Mouse (Mus musculus) embryonic fibroblast, embryonic 13.5 days (primary cell): ENCODE results near the gene Foxn3. TPM values are rescaled to one million over a fixed set of nuclear protein-coding genes. Genes with fewer than 3 reads are reported as not detected.

ENCODE experiments used
- H3K27ac ChIP-seq: 2 replicates; pipeline ENCODE4 v1.5.1; 2012; ENCODE audit warnings: low read length, control low read depth, inconsistent platforms; ENCODE audit not compliant: insufficient read depth
- H3K4me1 ChIP-seq: 2 replicates; pipeline ENCODE4 v1.6.1; 2011; ENCODE audit warnings: low read length; ENCODE audit not compliant: control insufficient read depth, insufficient read depth
- H3K4me3 ChIP-seq: 2 replicates; pipeline ENCODE4 v1.5.1; 2011; ENCODE audit warnings: mild to moderate bottlenecking, control low read depth, low read length; ENCODE audit not compliant: insufficient read depth
- CTCF ChIP-seq: IDR thresholded peaks from 2 replicates; pipeline ENCODE4 v1.5.1; 2011; ENCODE audit warnings: mild to moderate bottlenecking, control low read depth, low read length, moderate library complexity, borderline replicate concordance; ENCODE audit not compliant: insufficient read depth
- POLR2A ChIP-seq: IDR thresholded peaks from 2 replicates; pipeline ENCODE4 v1.6.1; 2011; ENCODE audit warnings: low read depth, mild to moderate bottlenecking, control low read depth, low read length, moderate library complexity
- polyA plus RNA-seq: library from polyadenylated mRNA; stranded (reverse); fragments of >200 nt; gene quantifications from 2 replicates; pipeline ENCODE4 v1.2.4, GENCODE M21; 2011; ENCODE audit warnings: low read depth; ENCODE audit not compliant: missing spikeins, insufficient read length

Foxn3 gene
- polyA plus RNA-seq, 1 experiment: 59.0 TPM

DNA sequence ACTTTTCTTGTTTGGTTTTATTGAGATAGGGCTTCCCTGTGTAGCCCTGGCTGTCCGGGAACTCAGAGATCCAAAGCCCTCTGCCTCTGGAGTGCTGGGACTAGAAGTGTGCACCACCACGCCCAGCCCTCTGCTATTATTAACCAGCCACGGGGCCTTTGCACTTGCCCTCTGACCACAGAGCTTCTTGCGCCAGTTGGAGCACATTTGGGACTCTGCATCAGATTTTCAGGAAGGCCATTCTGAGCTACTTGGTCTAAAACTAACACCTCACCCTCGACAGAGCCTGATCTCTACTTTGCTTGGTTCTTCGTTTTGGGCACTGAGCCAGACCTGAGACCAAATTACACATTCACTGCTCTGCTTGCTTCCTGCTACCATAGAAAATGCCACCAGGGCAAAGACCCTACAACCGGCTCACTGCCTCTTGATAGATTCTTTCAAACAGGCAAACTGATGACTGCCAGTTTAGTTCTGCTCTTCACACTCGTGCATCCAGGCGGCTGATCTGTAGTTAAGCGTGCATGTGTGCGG, 301.2 kb downstream of the Foxn3 start:
- Histone ChIP-seq H3K4me3 (no peak overlapping the region), H3K27ac (peak overlapping the region; percentile 39), H3K4me1 (peaks cover 28% of the 10 kb centered on the region)
- TF ChIP-seq CTCF: no peak
- no peak for TF ChIP-seq POLR2A

DNA sequence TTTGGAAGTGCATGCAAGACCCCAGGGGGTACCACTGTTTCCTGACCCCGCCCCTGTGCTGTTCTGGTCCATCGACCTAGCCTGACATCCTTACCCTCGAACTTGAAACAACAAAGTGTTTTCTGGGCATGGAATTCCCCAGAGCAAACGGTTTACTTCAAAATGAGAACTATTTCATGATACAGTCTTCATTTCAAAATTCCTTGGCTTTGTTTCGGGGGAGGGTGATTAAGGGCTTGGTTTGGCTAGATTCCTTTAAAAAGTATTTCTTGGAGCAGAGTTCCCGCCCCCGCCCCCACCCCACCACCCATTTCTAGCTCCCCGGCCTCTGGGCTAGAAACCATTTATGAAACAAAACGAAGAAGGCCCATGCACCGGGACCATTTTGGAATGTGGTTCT, 303.2 kb downstream of the Foxn3 start:
- TF ChIP-seq CTCF (no peak), POLR2A (no peak)
- H3K4me1 ChIP-seq: peaks cover 17% of the 10 kb centered on the region
- H3K27ac ChIP-seq: peak overlapping the region; percentile 87

DNA sequence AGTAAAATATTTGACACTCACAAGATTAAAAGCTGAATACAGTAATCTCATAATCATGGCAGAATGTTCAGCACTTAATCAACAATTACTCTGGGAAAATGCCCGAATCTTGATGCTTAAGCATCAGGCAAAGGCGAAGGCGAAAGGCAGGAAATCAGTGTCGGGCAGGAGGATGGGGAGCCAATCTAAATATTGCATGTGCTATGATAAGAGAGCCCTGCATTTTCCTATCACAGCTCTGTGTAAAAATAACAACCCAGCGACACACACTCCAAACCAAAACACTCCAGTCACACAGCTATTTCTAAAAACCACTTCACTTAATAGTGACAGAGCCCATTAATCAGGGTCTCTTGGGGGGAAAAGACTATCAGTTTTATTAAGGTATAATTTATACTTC, 305.8 kb downstream of the Foxn3 start:
- no peak overlapping the region for H3K4me3 ChIP-seq

More for the DNA sequence above, 303.2 kb downstream of the Foxn3 start:
- H3K4me3 ChIP-seq: no peak overlapping the region

DNA sequence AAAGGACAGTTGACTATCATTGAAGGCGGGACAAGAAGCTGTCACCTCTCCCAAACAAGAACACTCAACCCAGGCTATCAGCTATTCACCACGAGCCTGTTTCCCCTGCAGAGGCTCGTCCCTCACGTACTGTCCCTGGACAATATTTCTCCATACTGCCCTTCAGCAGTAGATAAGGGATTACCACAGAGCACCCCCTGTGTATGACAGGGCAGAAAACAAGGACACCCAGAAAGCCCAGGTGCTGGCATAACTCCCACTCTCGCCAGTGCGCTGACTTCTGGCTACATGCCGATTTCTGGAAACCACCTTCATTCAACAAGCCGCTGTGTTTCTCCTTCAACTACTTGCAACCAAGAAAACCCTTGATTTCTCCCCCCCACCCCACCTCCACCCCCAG, 306.4 kb downstream of the Foxn3 start:
- H3K4me1 ChIP-seq: peaks cover 11% of the 10 kb centered on the region

More for the DNA sequence above, 305.8 kb downstream of the Foxn3 start:
- TF ChIP-seq CTCF (no peak), POLR2A (no peak)
- H3K4me1 ChIP-seq: peaks cover 11% of the 10 kb centered on the region
- H3K27ac ChIP-seq: no peak overlapping the region

DNA sequence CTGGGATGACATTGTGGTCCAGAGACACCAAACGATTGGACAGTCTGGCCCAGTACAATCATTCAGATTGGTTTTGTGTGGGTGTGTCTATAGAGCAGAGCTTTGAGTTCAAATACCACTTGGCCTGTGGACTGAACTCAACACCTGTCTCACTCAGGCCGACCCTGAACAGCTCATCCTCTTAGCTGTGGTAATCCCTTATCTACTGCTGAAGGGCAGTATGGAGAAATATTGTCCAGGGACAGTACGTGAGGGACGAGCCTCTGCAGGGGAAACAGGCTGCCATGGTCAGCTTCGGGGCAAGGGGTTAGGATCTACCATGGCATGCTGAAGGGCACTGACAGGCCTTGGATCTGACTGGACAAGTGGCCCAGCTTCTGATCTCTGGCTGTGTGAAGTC, 306.9 kb downstream of the Foxn3 start:
- TF ChIP-seq CTCF: no peak
- TF ChIP-seq POLR2A: no peak
- Histone ChIP-seq H3K4me3 (no peak overlapping the region), H3K4me1 (peaks cover 11% of the 10 kb centered on the region), H3K27ac (no peak overlapping the region)

More for the DNA sequence above, 306.4 kb downstream of the Foxn3 start:
- Histone ChIP-seq H3K27ac (no peak overlapping the region), H3K4me3 (no peak overlapping the region)
- TF ChIP-seq CTCF (no peak), POLR2A (no peak)

DNA sequence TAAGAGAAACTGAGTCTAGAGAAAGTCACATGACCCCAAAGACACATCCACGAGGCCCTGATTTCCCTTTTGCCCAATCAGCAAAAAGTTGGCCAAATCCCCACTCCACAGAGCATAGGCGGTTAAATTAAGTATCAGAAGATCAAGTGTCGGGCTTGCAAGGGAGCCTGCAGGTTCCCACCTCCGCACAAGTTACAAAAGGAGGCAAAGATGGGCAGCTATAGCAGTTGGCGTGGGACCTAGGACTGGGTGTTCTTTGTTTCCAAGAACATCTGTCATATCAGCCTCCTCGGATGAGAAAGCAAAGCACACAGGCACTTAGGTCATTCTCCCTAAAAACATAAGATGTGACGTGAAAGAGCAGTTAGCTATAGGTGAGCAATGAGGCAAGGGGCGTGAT, 308.9 kb downstream of the Foxn3 start:
- no peaks in the 10 kb centered on the region for H3K4me1 ChIP-seq
- no peak for TF ChIP-seq POLR2A
- TF ChIP-seq CTCF: no peak
- no peak overlapping the region for H3K27ac ChIP-seq
- H3K4me3 ChIP-seq: no peak overlapping the region

DNA sequence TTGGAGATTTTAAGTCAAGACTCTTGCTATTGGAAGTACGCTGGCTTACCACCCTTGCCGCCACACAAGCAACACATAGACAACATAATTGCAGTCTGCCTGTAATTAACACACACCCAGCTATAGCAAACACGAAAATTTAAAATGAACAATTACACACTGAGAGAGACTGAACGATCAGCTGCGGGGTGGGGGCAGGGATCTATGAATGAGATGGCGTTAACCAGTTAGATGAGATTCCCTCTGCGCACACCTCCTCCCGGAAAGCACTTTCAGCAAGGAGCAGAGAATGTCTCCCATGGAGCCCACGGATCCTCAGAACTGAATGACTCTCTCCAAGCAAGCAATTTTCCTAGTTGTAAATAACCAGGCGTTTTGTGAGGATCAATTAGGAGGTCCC, 309.8 kb downstream of the Foxn3 start:
- Histone ChIP-seq H3K4me3 (no peak overlapping the region), H3K27ac (no peak overlapping the region), H3K4me1 (no peaks in the 10 kb centered on the region)
- TF ChIP-seq CTCF: no peak
- TF ChIP-seq POLR2A: no peak

DNA sequence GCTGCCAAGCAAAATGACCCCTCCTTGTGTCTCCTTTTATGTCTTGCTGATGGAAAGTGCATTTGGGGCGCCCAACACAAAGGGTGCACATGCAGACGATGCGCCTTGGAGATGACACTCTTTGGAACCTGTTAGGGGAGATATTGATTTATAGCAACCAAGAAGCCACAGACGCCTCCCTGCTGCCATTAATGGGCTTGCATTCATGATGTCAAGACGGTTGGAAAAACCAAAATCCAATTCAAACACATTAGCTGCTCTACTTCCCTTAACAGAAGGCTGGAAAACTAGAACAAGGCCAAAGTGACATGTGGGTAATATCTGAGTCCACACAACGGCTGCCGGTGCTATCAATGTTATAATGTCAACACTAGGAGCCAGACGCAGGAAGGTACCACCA, 314.8 kb downstream of the Foxn3 start:
- H3K4me1 ChIP-seq: no peaks in the 10 kb centered on the region
- H3K4me3 ChIP-seq: no peak overlapping the region
- no peak overlapping the region for H3K27ac ChIP-seq
- TF ChIP-seq POLR2A (no peak), CTCF (no peak)

DNA sequence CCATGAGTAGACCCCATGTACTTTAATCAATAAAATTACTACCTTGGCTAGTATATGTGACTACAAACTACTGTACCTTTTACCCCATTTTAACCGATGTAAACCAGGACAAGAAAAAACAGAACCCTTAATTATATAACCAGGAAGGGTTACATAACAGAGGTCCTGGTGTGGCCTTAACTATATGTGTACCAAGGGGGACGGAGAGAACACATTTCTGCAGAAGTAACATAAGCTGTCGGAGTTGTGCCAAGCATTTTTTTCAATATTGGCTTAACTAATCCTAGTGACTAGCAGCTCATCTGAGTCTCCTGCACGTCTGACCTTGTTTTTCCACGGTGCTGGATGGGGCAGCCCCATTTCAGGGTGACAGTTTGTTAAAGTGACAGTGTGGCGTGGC, 315.4 kb downstream of the Foxn3 start:
- no peak overlapping the region for H3K27ac ChIP-seq
- H3K4me3 ChIP-seq: no peak overlapping the region
- TF ChIP-seq CTCF (no peak), POLR2A (no peak)
- no peaks in the 10 kb centered on the region for H3K4me1 ChIP-seq

DNA sequence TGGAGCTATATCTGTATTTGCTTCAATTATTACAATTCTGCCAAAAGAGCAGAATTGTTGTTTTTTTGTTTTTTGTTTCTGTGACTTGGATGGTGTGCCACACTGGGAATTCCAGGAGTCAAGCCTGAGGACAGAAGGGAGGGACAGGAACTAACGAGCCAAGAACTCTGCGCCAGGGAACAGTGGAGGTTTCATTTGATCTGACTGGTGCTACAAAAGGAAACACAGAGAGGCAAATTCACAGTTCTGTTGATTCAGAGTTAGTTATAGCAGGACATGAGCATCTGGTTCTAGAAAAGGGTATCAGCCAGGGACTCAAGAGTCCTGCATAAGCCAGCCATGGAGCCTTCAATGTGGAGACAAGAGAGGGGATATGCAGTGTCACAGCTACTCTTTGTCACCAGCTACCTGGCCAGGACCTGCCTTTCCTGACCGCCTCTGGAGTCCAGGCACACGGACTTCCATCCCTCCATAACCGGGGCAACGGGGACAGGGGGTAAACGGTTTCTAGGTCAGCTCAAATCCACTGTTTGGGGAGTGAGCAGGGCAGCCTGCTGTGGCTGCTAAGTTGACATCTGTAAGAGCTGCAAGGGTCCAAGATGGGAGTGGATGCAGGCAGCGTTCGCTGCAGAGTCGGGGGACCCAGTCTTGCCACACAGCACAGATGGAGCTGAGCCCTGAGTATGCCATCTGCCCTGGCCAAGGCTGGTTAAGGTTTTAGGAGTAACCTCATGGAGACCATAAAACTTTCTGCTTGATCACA, 316.2 kb downstream of the Foxn3 start:
- no peak overlapping the region for H3K27ac ChIP-seq
- H3K4me1 ChIP-seq: no peaks in the 10 kb centered on the region
- H3K4me3 ChIP-seq: no peak overlapping the region
- TF ChIP-seq POLR2A (no peak), CTCF (no peak)

DNA sequence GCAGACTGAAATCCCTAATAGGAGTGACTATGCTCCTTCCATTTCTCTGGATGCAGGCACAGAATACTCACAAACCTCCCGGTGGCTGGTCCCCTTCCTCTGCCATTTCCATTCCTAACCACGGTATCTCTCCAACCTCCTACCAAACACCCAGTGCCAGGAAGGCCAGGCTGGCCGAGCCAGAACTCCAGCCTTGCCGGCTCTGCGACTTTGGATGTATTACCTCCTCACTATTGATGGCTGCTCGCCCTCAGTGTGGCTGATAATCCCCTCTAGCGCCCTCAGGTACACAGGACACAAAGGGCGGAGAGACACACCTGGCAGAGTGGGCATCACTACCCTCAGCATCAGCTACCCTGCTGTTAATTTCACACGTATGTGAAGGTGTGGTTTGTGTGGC, 318.7 kb downstream of the Foxn3 start:
- no peaks in the 10 kb centered on the region for H3K4me1 ChIP-seq
- no peak for TF ChIP-seq CTCF
- no peak for TF ChIP-seq POLR2A
- no peak overlapping the region for H3K27ac ChIP-seq
- H3K4me3 ChIP-seq: no peak overlapping the region
